Mouse (Mus musculus) lung, postnatal 0 days (tissue): Measurements from ENCODE around the gene Ppp2r3c.

ENCODE experiments used
- CTCF ChIP-seq: IDR thresholded peaks from 2 replicates; pipeline ENCODE4 v1.5.1; 2016; ENCODE audit warnings: antibody characterized with exemption, mild to moderate bottlenecking
- EP300 ChIP-seq: IDR thresholded peaks from 2 replicates; pipeline ENCODE4 v1.6.1; 2016; ENCODE audit warnings: antibody characterized with exemption, mild to moderate bottlenecking, control low read depth

DNA sequence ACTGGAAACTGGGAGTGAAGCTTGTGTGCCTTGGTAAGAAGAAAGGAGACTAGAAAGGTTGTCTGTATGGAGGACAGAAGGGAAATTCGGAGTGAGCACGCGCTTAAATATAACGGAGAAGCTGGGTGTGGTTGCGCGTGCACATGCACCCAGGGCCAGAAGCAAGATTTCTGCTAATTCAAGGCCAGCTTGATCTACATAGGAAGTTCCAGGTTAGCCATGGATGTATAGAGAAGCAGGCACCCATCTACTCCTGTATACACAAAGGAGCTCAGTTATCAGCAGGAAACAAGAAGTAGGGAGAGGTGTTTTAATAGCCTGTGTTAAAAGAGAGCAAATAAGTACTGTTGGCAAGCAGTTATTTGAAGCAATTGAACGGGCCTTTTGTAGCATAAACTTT, 22.9 kb upstream of the Ppp2r3c start:
- TF ChIP-seq EP300 (no peak), CTCF (no peak)
